In the genomic region with DNA sequence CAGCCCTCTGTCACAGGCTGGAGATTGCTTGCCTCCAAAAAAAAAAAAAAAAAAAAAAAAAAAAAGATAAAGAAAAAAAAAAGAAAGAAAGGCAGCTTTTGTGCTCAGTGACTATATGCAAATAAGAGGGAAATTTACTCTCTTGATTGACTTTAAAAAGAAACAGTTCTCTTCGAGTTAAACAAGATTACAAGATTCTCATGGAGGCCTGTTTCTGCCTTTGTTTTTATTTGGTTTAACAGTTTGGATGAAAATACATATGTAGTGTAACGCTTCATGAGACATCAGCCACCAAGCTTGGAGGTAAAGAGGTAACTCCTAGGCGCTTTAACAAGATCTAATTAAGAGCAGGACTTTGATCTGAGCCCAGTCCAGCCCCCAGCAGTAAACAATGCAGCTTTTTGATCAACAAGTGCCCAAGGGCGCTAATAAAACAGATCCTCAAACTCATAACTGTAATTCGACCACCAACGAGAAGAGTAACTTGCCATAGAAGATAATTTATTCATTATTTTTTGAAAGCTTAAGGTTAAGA, we compare ENCODE assay signal across 10 mouse cellular contexts. TPM values are rescaled to one million over a fixed set of nuclear protein-coding genes. Genes with fewer than 3 reads are reported as not detected.
A peak's percentile ranks its signal among the peaks of the same experiment; 100 is the strongest.
DNase-seq lines count a peak whose midpoint lies in the region; ATAC-seq and TF ChIP-seq lines count a peak whose summit lies in the region.
"Had no signal": no experiment of that assay in that cellular context is flagged by ENCODE, and none has a peak within 500 bp of the region (broad histone marks: within the 10 kb centered on the region; RNA-seq: fewer than 3 reads in every experiment).

No protein-coding gene starts in this region.

- peaks cover 51% of the 10 kb centered on the region for H3K4me1 ChIP-seq in liver, adult 2 months (ENCODE audit: control insufficient read depth, insufficient read depth, low read length)
- peaks cover 77% of the 10 kb centered on the region for H3K4me1 ChIP-seq in forebrain, embryonic 12.5 days
- H3K4me1 ChIP-seq in limb, embryonic 11.5 days (ENCODE audit: control insufficient read depth, insufficient read depth, low read length): peaks cover 45% of the 10 kb centered on the region
- peaks cover 58% of the 10 kb centered on the region for H3K4me1 ChIP-seq in neural tube, embryonic 14.5 days (ENCODE audit: control insufficient read depth, insufficient read depth, low read length)

- H3K36me3 ChIP-seq in liver, adult 2 months (ENCODE audit: control insufficient read depth, insufficient read depth, low read length): peaks cover 20% of the 10 kb centered on the region
- peaks cover 44% of the 10 kb centered on the region for H3K36me3 ChIP-seq in forebrain, embryonic 12.5 days (replicated peaks)
- H3K36me3 ChIP-seq in limb, embryonic 11.5 days (ENCODE audit: control insufficient read depth, insufficient read depth, low read length): peaks cover 3% of the 10 kb centered on the region; the same call in 1 of the 2 replicates
- peaks cover under 1% of the 10 kb centered on the region; the same call in 1 of the 2 replicates for H3K36me3 ChIP-seq in neural tube, embryonic 14.5 days (ENCODE audit: control insufficient read depth, insufficient read depth, low read length)
- H3K36me3 ChIP-seq: G1E had no signal

- H3K4me3 ChIP-seq in liver, adult 2 months (ENCODE audit: insufficient read depth, low read depth, low read length): no peak overlapping the region
- peak overlapping the region; percentile 23; the same call in 1 of the 2 replicates for H3K4me3 ChIP-seq in forebrain, embryonic 12.5 days (replicated peaks)
- H3K4me3 ChIP-seq in limb, embryonic 11.5 days (ENCODE audit: low read depth, low read length): no peak overlapping the region
- no peak overlapping the region; the same call in 1 of the 2 replicates for H3K4me3 ChIP-seq in neural tube, embryonic 14.5 days (ENCODE audit: low read depth, low read length)

- H3K27ac ChIP-seq in liver, adult 2 months (replicated peaks; ENCODE audit: insufficient read depth, low read depth, low read length): peak overlapping the region; percentile 98
- peak overlapping the region; percentile 87 for H3K27ac ChIP-seq in forebrain, embryonic 12.5 days
- peak overlapping the region; percentile 75 for H3K27ac ChIP-seq in limb, embryonic 11.5 days (replicated peaks; ENCODE audit: low read depth, low read length)
- no peak overlapping the region; the same call in 1 of the 2 replicates for H3K27ac ChIP-seq in neural tube, embryonic 14.5 days (ENCODE audit: low read depth, low read length)

- peak overlapping the region; percentile 70 for H3K4me2 ChIP-seq in forebrain, embryonic 12.5 days
- peak overlapping the region; percentile 33; the same call in 1 of the 2 replicates for H3K4me2 ChIP-seq in limb, embryonic 11.5 days (ENCODE audit: low read depth, severe bottlenecking)
- peak overlapping the region; percentile 31 for H3K4me2 ChIP-seq in neural tube, embryonic 14.5 days (ENCODE audit: low read depth, low read length)

- no peak for TF ChIP-seq CTCF in liver, adult 2 months (IDR thresholded peaks at IDR 0.05; ENCODE audit: low read depth, low read length)

- H3K79me2 ChIP-seq in liver, adult 2 months (ENCODE audit: control insufficient read depth, insufficient read depth, low read length): peaks cover 19% of the 10 kb centered on the region; the same call in 1 of the 2 replicates

- peak; percentile 13; the same call in 1 of the 2 replicates for ATAC-seq in forebrain, embryonic 12.5 days (ENCODE audit: low FRiP score)
- ATAC-seq in limb, embryonic 11.5 days (ENCODE audit: insufficient number of reproducible peaks, low FRiP score, low TSS enrichment, low read depth): peak; percentile 49; the same call in 1 of the 2 replicates
- peak; percentile 48; the same call in 1 of the 2 replicates for ATAC-seq in neural tube, embryonic 14.5 days (ENCODE audit: low read depth)
- no peak for ATAC-seq in megakaryocyte progenitor cell, adult 5-6 weeks (replicated peaks; ENCODE audit: poor library complexity)

- peak overlapping the region; percentile 31; the same call in 1 of the 2 replicates for H3K9ac ChIP-seq in liver, adult 2 months (ENCODE audit: low read depth, low read length)
- H3K9ac ChIP-seq in forebrain, embryonic 12.5 days: peak overlapping the region; percentile 42
- H3K9ac ChIP-seq in limb, embryonic 11.5 days (ENCODE audit: low read length): no peak overlapping the region
- no peak overlapping the region for H3K9ac ChIP-seq in neural tube, embryonic 14.5 days (replicated peaks; ENCODE audit: low read depth, low read length)

- H3K27me3 ChIP-seq in liver, adult 2 months (ENCODE audit: control insufficient read depth, insufficient read depth, low read length): no peaks in the 10 kb centered on the region
- H3K27me3 ChIP-seq in forebrain, embryonic 12.5 days: no peaks in the 10 kb centered on the region
- no peaks in the 10 kb centered on the region for H3K27me3 ChIP-seq in limb, embryonic 11.5 days (ENCODE audit: control insufficient read depth, insufficient read depth, low read length)
- H3K27me3 ChIP-seq in neural tube, embryonic 14.5 days (ENCODE audit: control insufficient read depth, insufficient read depth, low read length): no peaks in the 10 kb centered on the region

- 16% methylated on average over 6 of the region's 6 CpGs for WGBS in liver, adult 2 months
- under 1% methylated on average over 6 of the region's 6 CpGs for WGBS in forebrain, embryonic 12.5 days
- 3% methylated on average over 6 of the region's 6 CpGs for WGBS in limb, embryonic 11.5 days
- whole genome bisulfite sequencing in neural tube, embryonic 14.5 days: 4% methylated on average over 6 of the region's 6 CpGs

- no peaks in the 10 kb centered on the region for H3K9me3 ChIP-seq in forebrain, embryonic 12.5 days
- H3K9me3 ChIP-seq in limb, embryonic 11.5 days (ENCODE audit: control insufficient read depth, low read length): no peaks in the 10 kb centered on the region
- no peaks in the 10 kb centered on the region for H3K9me3 ChIP-seq in neural tube, embryonic 14.5 days (ENCODE audit: control insufficient read depth, low read length)

- no peak for TF ChIP-seq POLR2A in liver, adult 2 months (IDR thresholded peaks at IDR 0.05; ENCODE audit: extremely low read depth, insufficient read depth, low read length)

- DNase-seq in liver, adult 2 months (ENCODE audit: extremely low read depth, low read depth, low spot score): peak; percentile 56
- no peak for DNase-seq in liver
- no peak for DNase-seq in limb, embryonic 11.5 days (ENCODE audit: low spot score)
- no peak for DNase-seq in lung, postnatal 10 days
- DNase-seq in right cerebral cortex, postnatal 25 days: no peak
- DNase-seq: cerebellum, adult 9-11 months had no signal

RNA-seq across cellular contexts. Expression of gene Rnd3, which starts 8.9 kb away (rescaled TPM):
- total RNA-seq in liver, adult 2 months (2014; rRNA removed): 16.2 and 16.7 TPM in 2 replicates
- 1.9 and 2.4 TPM in 2 replicates for polyA plus RNA-seq in liver, adult 2 months (2012; rRNA removed)
- polyA plus RNA-seq in forebrain, embryonic 12.5 days (2016; fragmentation: Nextera tagmentation; extraction: Ambion mirVana): 201 and 236 TPM in 2 replicates
- polyA plus RNA-seq in limb, embryonic 11.5 days (2014; fragmentation: Nextera tagmentation; extraction: Ambion mirVana): 136 and 156 TPM in 2 replicates
- polyA plus RNA-seq in neural tube, embryonic 14.5 days (2014; fragmentation: Nextera tagmentation; extraction: Ambion mirVana): 117 and 129 TPM in 2 replicates
- 0.59 and 0.85 TPM in 2 replicates for total RNA-seq in megakaryocyte progenitor cell, adult 5-6 weeks (2015)
- total RNA-seq in megakaryocyte progenitor cell, adult 5-6 weeks (2017): 2.0 and 2.2 TPM in 2 replicates
- polyA plus RNA-seq: G1E had no signal

Comparison
In these comparisons a context has a peak if more than half of its experiments do, and no peak if none do; other contexts are left out.
1. H3K9ac ChIP-seq: peak in liver, adult 2 months (single experiment) and forebrain, embryonic 12.5 days (single experiment); none in limb, embryonic 11.5 days (single experiment) and neural tube, embryonic 14.5 days (single experiment).
2. RNA of gene Rnd3, which starts 8.9 kb away (polyA plus RNA-seq): 201 to 236 TPM in forebrain, embryonic 12.5 days, 136 to 156 TPM in limb, embryonic 11.5 days and 117 to 129 TPM in neural tube, embryonic 14.5 days; 1.9 to 2.4 TPM in liver, adult 2 months; every median in the first group is over 10 times any median in the second.
3. Peak in every context shown above with its lines, with median percentiles within 50 percentile points of each other: H3K4me2 ChIP-seq.